Mouse (Mus musculus) olfactory bulb, adult 2 months (tissue): ENCODE results near the gene Fnbp4. TPM values are rescaled to one million over a fixed set of nuclear protein-coding genes. Genes with fewer than 3 reads are reported as not detected.
A peak's percentile ranks its signal among the peaks of the same experiment; 100 is the strongest.

Source experiments
- H3K27ac ChIP-seq: fragments of 200-500 bp; 2 replicates; pipeline ENCODE4 v1.5.1; 2012; ENCODE audit warnings: low read depth, low read length; ENCODE audit not compliant: insufficient read depth
- H3K4me1 ChIP-seq: fragments of 200-500 bp; 2 replicates; pipeline ENCODE4 v1.6.1; 2012; ENCODE audit warnings: low read length; ENCODE audit not compliant: control insufficient read depth, insufficient read depth
- H3K4me3 ChIP-seq: fragments of 200-500 bp; 2 replicates; pipeline ENCODE4 v1.5.1; 2012; ENCODE audit warnings: mild to moderate bottlenecking, low read depth, low read length, moderate library complexity; ENCODE audit not compliant: insufficient read depth
- CTCF ChIP-seq: fragments of 200-500 bp; IDR thresholded peaks from 2 replicates; pipeline ENCODE4 v1.5.1; 2012; ENCODE audit warnings: low read depth, mild to moderate bottlenecking, low read length, moderate library complexity; ENCODE audit not compliant: insufficient read depth
- POLR2A ChIP-seq: fragments of 200-500 bp; IDR thresholded peaks from 2 replicates; pipeline ENCODE4 v1.6.1; 2012; ENCODE audit warnings: mild to moderate bottlenecking, low read depth, low read length, moderate library complexity; ENCODE audit not compliant: insufficient read depth
- WGBS: fragments of 180-500 bp; shearing (Covaris S2); methylation state at CpG from one replicate; pipeline ENCODE4 v1.1.7; 2018; 5-methylcytosine and 5-hydroxymethylcytosine counted together
- polyA plus RNA-seq: library from polyadenylated mRNA; stranded (reverse); fragments of >200 nt; gene quantifications from 2 replicates; pipeline ENCODE4 v1.2.4, GENCODE M21; 2012; ENCODE audit warnings: low replicate concordance; ENCODE audit not compliant: missing spikeins, insufficient read depth, insufficient read length

The Fnbp4 gene
- polyA plus RNA-seq, 1 experiment: 360 TPM

DNA sequence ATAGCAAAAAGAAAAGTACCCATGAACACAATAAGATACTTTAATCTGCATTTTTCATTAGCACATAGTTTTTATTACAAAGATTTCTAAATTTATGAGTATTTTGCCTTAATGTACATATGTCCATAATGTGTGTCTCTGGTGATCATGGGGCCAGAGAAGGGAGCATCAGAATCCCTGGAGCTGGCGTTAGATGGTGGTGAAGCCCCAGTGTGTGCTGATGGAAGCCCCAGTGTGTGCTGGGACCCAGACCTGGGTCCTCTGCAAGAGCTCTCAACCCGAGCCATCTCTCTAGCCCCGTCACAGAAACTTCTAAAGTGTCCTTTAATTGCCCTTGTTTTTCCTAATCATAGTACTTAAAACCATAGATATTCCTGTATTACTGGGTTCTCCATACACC lies 5.8 kb upstream of the Fnbp4 start:
- Histone ChIP-seq H3K27ac (no peak overlapping the region), H3K4me3 (no peak overlapping the region), H3K4me1 (no peaks in the 10 kb centered on the region)
- 93% methylated on average over 3 of the region's 3 CpGs for WGBS
- no peak for TF ChIP-seq POLR2A
- no peak for TF ChIP-seq CTCF

DNA sequence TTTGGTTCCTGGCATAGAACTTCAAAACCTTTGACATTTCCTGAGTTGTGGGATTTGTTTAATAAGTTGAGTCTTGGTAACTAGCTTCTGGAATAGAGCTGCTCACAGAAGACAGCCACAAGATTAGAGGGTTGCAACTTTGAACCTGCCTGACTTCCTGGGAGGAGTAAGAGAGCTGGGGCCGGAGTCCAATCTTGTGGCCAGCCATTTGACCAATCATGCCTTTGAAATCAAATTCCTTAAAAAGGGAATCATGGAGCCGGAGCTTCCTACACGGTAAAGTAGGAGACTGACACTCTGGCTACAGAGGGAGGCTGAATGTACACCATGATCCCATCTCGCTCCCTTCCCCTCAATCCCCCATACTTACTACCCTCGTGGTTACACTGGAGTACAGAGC lies 5.2 kb upstream of the Fnbp4 start:
- H3K4me3 ChIP-seq: no peak overlapping the region
- WGBS: 94% methylated on average over 5 of the region's 5 CpGs
- no peaks in the 10 kb centered on the region for H3K4me1 ChIP-seq
- no peak for TF ChIP-seq POLR2A
- no peak for TF ChIP-seq CTCF
- H3K27ac ChIP-seq: no peak overlapping the region

DNA sequence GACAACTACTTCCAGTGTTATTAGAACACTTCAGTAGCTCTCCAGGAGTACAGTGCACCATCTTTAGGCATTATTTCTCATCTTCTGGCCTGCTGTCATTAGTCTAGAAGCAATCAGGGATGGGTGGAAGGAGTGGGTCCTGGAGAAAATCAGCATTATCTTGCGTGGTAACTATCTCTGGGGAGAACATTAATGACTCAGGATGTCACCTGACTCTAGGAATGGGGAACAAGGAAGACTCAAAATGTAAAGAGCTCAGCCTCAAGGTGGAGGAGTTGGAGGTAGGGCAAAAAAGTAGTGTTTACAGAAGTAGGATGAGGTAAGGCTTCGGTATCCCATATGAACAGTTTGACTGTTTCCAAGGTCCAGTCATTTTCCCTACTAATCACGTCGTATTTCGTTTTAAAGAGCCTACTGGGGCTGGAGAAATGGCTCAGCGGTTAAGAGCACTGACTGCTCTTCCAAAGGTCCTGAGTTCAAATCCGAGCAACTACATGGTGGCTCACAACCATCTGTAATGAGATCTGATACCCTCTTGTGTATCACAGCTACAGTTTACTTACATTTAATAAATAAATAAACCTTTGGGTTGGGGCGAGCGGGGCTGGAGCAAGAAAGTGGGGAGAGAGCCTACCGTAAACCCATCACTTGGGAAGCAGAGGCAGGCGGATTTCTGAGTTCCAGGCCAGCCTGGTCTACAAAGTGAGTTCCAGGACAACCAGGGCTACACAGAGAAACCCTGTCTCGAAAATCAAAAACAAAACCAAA lies 701 bp upstream of the Fnbp4 start:
- no peak for TF ChIP-seq CTCF
- no peak for TF ChIP-seq POLR2A
- Histone ChIP-seq H3K4me1 (peaks cover 4% of the 10 kb centered on the region; the same call in 1 of the 2 replicates), H3K27ac (peak overlapping the region; percentile 86), H3K4me3 (peak overlapping the region; percentile 38)
- WGBS: 65% methylated on average over 12 of the region's 12 CpGs

DNA sequence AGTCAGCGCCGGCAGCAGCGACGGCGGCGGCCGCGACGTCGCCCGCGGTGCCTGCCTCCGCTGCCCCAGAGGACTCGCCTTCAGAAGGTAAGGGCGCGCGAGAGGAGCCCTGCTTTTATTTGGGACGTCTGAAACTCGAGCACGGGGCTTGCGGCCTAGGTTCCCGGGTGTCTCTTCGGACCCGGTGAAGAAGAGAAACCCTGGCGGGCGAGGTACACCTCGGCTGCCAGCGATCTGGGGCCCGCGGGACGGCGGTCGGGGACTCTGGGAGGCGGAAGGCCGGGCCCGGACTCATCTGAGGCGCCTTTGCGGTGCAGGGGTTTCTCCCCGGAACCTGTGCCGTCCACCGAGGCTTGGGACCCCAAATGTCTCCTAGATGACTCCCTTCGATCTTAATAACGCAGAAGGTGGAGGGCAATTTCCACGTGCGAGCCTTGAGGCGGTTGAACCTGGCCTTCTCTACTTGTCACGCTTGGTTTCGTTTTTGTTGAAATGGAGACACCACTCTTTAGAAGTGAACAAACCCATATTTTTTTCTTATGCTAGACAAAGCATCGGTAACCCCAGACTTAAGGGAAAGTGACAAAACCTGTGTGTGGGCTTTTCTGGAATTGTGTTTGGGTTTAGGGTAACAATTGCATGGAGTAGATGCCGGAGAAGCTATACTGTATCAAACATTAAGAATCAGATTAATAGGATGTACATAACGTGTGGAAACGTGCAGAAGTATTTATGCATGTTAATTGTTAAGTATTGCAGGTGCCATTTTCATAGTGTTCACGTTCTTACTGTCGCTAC lies 769 bp downstream of the Fnbp4 start:
- no peak for TF ChIP-seq CTCF
- no peak; the same call in 1 of the 2 replicates for TF ChIP-seq POLR2A
- under 1% methylated on average over 54 of the region's 54 CpGs for WGBS
- Histone ChIP-seq H3K4me3 (peak overlapping the region; percentile 94), H3K4me1 (peaks cover 4% of the 10 kb centered on the region; the same call in 1 of the 2 replicates), H3K27ac (peak overlapping the region; percentile 75)

DNA sequence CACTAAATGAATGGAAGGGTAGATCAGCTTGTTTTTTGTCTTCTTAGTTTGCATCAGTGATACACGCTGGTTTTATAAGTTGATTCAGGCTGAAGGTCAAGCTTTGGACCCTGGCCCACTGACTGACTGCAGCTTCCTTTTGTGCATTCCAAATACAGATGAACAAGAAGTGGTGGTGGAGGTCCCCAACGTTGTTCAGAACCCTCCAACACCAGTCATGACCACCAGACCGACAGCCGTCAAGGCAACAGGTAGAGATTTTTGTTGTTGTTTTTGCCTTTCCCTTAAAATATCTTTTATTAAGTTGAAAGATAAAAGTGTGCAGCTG lies 1.3 kb downstream of the Fnbp4 start:
- peak overlapping the region; percentile 53 for H3K4me3 ChIP-seq
- TF ChIP-seq POLR2A (no peak), CTCF (no peak)
- H3K4me1 ChIP-seq: peaks cover 4% of the 10 kb centered on the region; the same call in 1 of the 2 replicates
- H3K27ac ChIP-seq: no peak overlapping the region
- WGBS: 2% methylated on average over 4 of the region's 4 CpGs

DNA sequence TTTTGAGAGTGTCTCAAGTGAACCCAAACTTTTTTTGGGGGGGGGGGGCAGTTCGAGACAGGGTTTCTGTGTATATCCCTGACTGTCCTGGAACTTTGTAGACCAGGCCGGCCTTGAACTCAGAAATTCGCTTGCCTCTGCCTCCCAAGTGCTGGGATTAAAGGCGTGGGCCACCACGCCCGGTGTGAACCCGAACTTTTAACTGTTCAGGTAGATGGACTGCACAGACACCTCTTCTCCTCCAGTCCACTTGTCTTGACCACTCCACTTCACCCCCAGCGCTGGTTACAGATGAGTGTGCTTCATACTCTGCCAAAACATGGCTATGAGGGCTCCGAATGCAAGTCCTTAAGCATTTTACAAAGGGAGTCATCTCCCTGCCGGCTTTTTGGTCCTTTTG lies 2.0 kb downstream of the Fnbp4 start:
- TF ChIP-seq POLR2A: no peak
- no peak for TF ChIP-seq CTCF
- H3K4me1 ChIP-seq: peaks cover 4% of the 10 kb centered on the region; the same call in 1 of the 2 replicates
- WGBS: 86% methylated on average over 10 of the region's 10 CpGs
- H3K4me3 ChIP-seq: 0 out of 2 replicates have a peak overlapping the region, but pooled peaks have one; percentile 13
- no peak overlapping the region for H3K27ac ChIP-seq

DNA sequence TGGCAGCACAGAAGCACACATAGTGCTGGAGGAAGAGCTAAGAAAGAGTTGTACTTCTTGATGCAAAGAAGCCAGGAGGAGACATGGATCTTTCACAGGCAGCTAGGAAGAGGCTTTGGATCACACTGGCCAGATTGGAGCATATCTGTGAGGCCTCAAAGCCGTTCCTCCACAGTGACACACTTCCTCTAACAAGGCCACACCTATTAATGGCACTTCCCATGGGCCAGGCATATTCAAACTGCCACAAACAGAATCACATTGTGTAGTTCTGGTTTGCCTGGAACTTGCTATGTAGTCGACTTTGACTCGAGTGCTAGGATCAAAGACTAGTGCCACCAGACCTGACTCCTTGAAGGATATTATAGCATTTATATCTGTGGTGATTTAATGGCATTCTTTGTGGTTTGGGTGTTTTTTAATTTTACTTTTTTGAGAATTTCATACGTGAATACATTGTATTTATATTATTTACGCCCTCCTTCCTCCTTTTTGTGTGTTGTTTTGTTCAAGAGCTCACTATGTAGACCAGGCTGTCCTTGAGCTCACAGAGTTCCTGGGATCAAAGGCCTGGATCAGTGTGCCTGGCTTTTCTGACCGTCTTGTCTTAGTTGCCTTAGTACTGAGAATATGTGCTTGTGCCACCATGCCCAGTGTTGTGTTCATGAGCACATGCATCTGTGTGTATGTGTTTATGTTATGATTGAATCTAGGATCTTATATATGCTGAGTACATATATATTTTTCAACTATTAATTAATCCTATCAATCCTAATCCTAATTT lies 4.7 kb downstream of the Fnbp4 start:
- H3K4me1 ChIP-seq: peaks cover 4% of the 10 kb centered on the region; the same call in 1 of the 2 replicates
- TF ChIP-seq POLR2A: no peak
- no peak for TF ChIP-seq CTCF
- H3K27ac ChIP-seq: no peak overlapping the region
- no peak overlapping the region for H3K4me3 ChIP-seq
- WGBS: 60% methylated on average over 6 of the region's 6 CpGs

DNA sequence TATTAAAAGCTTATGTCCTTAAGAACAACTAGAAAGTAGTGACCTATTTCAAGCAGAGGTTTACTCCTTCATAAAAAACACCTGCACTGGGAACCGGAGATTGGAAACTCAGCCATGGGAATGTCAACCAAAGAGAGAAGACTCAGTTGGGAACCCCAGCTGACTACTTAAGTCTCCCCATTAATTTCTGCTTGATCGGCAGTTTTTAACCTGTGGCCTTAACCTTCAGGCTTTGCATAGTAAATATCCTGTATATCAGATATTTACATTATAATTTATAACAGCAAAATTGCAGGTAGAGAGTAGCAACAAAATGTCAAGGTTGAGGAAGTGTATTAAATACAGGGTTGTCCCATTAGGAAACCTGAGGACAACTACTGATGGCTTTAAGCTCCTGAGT lies 8.4 kb downstream of the Fnbp4 start:
- Histone ChIP-seq H3K27ac (no peak overlapping the region), H3K4me3 (no peak overlapping the region), H3K4me1 (no peaks in the 10 kb centered on the region)
- no peak for TF ChIP-seq CTCF
- no peak for TF ChIP-seq POLR2A
- WGBS: 90% methylated on average over 2 of the region's 2 CpGs
